Mouse (Mus musculus): ENCODE results near the gene Gcg.
A peak's percentile ranks its signal among the peaks of the same experiment; 100 is the strongest.

The Gcg gene

GRCm38 (mm10) chr2:62483550-62483949, at the start of gene Gcg:
TSS of gene Gcg (minus strand) at chr2:62483650.
- DNase-seq (ENCODE audit: low spot score) = no peak

GRCm38 (mm10) chr2:62531065-62531464, 47.6 kb upstream of the Gcg start:
- peak; percentile 1 for DNase-seq (ENCODE audit: low spot score)

GRCm38 (mm10) chr2:62526399-62526798, 42.9 kb upstream of the Gcg start:
- no peak for DNase-seq (ENCODE audit: low spot score)

GRCm38 (mm10) chr2:62517790-62518189, 34.3 kb upstream of the Gcg start:
- no peak for DNase-seq (ENCODE audit: low spot score)

GRCm38 (mm10) chr2:62514477-62514876, 31.0 kb upstream of the Gcg start:
- DNase-seq (ENCODE audit: low spot score) = no peak

- no peak for DNase-seq (ENCODE audit: low spot score)
Observed at GRCm38 (mm10) chr2:62513477-62513876, 30.0 kb upstream of the Gcg start.

GRCm38 (mm10) chr2:62507130-62507529, 23.7 kb upstream of the Gcg start:
- DNase-seq (ENCODE audit: low spot score) = no peak

- DNase-seq (ENCODE audit: low spot score) = no peak
Observed at GRCm38 (mm10) chr2:62506441-62506840, 23.0 kb upstream of the Gcg start.

- no peak for DNase-seq (ENCODE audit: low spot score)
Observed at GRCm38 (mm10) chr2:62504269-62504796, 20.9 kb upstream of the Gcg start.

- no peak for DNase-seq (ENCODE audit: low spot score)
Observed at GRCm38 (mm10) chr2:62503326-62503725, 19.9 kb upstream of the Gcg start.

GRCm38 (mm10) chr2:62502516-62502915, 19.1 kb upstream of the Gcg start:
- DNase-seq (ENCODE audit: low spot score) = no peak

GRCm38 (mm10) chr2:62498821-62499220, 15.4 kb upstream of the Gcg start:
- no peak for DNase-seq (ENCODE audit: low spot score)

- DNase-seq (ENCODE audit: low spot score) = no peak
Observed at GRCm38 (mm10) chr2:62498086-62498485, 14.6 kb upstream of the Gcg start.

GRCm38 (mm10) chr2:62497333-62498002, 14.0 kb upstream of the Gcg start:
- no peak for DNase-seq (ENCODE audit: low spot score)

GRCm38 (mm10) chr2:62495407-62495806, 12.0 kb upstream of the Gcg start:
- DNase-seq (ENCODE audit: low spot score) = no peak

GRCm38 (mm10) chr2:62489832-62490231, 6.4 kb upstream of the Gcg start:
- no peak for DNase-seq (ENCODE audit: low spot score)

- DNase-seq (ENCODE audit: low spot score) = no peak
Observed at GRCm38 (mm10) chr2:62484906-62485305, 1.5 kb upstream of the Gcg start.

GRCm38 (mm10) chr2:62480285-62481198, 2.9 kb downstream of the Gcg start:
- no peak for DNase-seq (ENCODE audit: low spot score)

GRCm38 (mm10) chr2:62469551-62469950, 13.9 kb downstream of the Gcg start:
- no peak for DNase-seq (ENCODE audit: low spot score)

GRCm38 (mm10) chr2:62463287-62463686, 20.2 kb downstream of the Gcg start:
- no peak for DNase-seq (ENCODE audit: low spot score)

GRCm38 (mm10) chr2:62462174-62462573, 21.3 kb downstream of the Gcg start:
- no peak for DNase-seq (ENCODE audit: low spot score)

GRCm38 (mm10) chr2:62460815-62461450, 22.5 kb downstream of the Gcg start:
- no peak for DNase-seq (ENCODE audit: low spot score)

Measured in lung, postnatal 25 days (tissue).